Mouse (Mus musculus): ENCODE measurements around the gene Gpc1. TPM values are rescaled to one million over a fixed set of nuclear protein-coding genes. Genes with fewer than 3 reads are reported as not detected.

Gene Gpc1
- polyA plus RNA-seq (2021; fragmentation: Nextera tagmentation) = 16.3 and 17.8 TPM in 2 replicates
- long read RNA-seq, experiment 1, full-length matches to known transcripts = 13 of 33 reads
- long read RNA-seq, experiment 1, partial matches to known transcripts = 18 of 33 reads
- long read RNA-seq, experiment 1, other reads (novel, unspliced or antisense) = 2 of 33 reads
- long read RNA-seq, experiment 2, full-length matches to known transcripts = 147 of 184 reads
- long read RNA-seq, experiment 2, partial matches to known transcripts = 32 of 184 reads
- long read RNA-seq, experiment 2, other reads (novel, unspliced or antisense) = 5 of 184 reads

DNA sequence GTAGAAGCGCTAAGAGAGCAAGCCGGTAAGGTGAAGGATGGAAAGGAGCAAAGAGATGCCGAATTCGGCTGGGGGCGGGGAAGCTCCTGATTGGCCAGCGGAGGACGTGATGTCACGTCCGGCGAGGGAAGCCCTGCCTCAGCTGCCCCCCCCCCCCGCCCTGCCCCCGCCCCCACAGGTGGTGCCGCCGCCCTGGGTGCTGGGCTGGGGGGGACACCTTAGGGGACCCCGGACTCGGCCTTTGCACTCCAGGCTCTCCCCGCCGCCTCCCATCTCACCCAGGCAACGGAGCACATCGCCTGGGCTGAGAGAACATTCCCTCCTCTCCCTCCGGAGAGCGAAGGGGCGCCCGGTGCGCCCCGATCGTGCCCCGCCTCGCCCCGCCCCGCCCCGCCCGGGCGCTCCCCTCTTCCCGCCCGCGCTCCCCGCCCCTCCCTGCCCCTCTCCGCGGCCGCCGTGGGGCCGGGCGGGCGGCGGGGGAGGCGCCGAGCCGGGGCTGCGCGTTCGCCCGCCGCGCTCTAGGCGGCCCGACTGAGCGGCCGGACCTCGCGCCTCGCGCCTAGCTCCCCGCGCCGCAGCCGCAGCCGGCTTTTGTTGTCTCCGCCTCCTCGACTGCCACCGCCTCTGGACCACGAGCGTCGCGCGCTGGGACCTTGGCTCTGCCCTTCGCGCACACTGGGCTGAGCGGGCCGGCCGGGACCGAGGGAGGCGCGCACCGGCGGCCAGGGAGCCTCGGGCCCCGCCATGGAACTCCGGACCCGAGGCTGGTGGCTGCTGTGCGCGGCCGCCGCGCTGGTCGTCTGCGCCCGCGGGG lies at the start of gene Gpc1:
Gene Gpc1, plus strand, starts transcription at position 458 of the 814 bp plus-strand sequence.

DNA sequence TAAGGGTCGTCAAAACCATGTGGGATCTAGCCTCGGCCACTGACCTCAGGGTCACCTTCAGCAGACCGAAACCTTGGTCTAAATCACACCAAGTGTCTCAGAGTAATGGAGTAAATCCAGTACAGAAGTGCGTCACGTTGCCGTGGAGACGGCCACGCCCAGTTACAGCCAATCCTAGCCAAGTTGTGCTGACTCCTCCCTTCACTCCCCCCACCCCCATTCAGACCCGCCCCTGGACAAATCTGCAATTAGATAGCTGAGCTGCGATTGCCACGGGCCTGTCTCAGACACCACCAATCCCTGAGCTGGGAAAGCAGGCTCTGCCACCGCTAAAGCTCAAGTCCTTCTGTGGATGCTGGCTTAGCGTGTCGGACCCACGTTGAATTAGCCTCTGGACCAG lies 71.3 kb downstream of the Gpc1 start, which contains the start of gene Ankmy1:
Gene Ankmy1, minus strand, starts transcription at position 121 of the 400 bp plus-strand sequence.

GRCm38 (mm10) chr1:92906779-92907631 lies 75.6 kb downstream of the Gpc1 start, which contains the start of gene Dusp28:
Gene Dusp28 (plus strand): TSS chr1:92906981.

Small RNA genes lying within 50 kb of the gene (microRNA-seq; reads per million reads assigned to microRNA genes)
- gene Mir149 = 15,347 reads per million, percentile 97 among the genes with 10 or more reads in this experiment

Other genes starting within 250 kb of the Gpc1 start
- not detected in 2 replicates for gene Olfr1412, start 245.9 kb upstream of the Gpc1 start, polyA plus RNA-seq (2021; fragmentation: Nextera tagmentation)
- not detected in 2 replicates for gene Olfr1411, start 237.2 kb upstream of the Gpc1 start, polyA plus RNA-seq (2021; fragmentation: Nextera tagmentation)
- gene Olfr1410, start 225.9 kb upstream of the Gpc1 start, polyA plus RNA-seq (2021; fragmentation: Nextera tagmentation) = not detected in 2 replicates
- not detected in 2 replicates for gene Olfr12, start 213.9 kb upstream of the Gpc1 start, polyA plus RNA-seq (2021; fragmentation: Nextera tagmentation)
- gene Cops9, start 189.7 kb upstream of the Gpc1 start, polyA plus RNA-seq (2021; fragmentation: Nextera tagmentation) = 996 and 1,070 TPM in 2 replicates
- gene Otos, start 182.8 kb upstream of the Gpc1 start, polyA plus RNA-seq (2021; fragmentation: Nextera tagmentation) = 2.0 and 3.1 TPM in 2 replicates
- 0.05 TPM in 1 of 2 replicates, not detected in the other for gene Ankmy1, start 71.3 kb downstream of the Gpc1 start, polyA plus RNA-seq (2021; fragmentation: Nextera tagmentation)
- gene Dusp28, start 75.3 kb downstream of the Gpc1 start, polyA plus RNA-seq (2021; fragmentation: Nextera tagmentation) = 32.6 and 36.4 TPM in 2 replicates
- 6.6 and 7.1 TPM in 2 replicates for gene Rnpepl1, start 79.1 kb downstream of the Gpc1 start, polyA plus RNA-seq (2021; fragmentation: Nextera tagmentation)
- 31.4 and 33.6 TPM in 2 replicates for gene Capn10, start 102.7 kb downstream of the Gpc1 start, polyA plus RNA-seq (2021; fragmentation: Nextera tagmentation)
- gene Gpr35, start 119.2 kb downstream of the Gpc1 start, polyA plus RNA-seq (2021; fragmentation: Nextera tagmentation) = 0.05 and 0.29 TPM in 2 replicates
- not detected in 2 replicates for gene Aqp12, start 174.7 kb downstream of the Gpc1 start, polyA plus RNA-seq (2021; fragmentation: Nextera tagmentation)